Mouse (Mus musculus): ENCODE measurements around the gene Krt86.
A peak's percentile ranks its signal among the peaks of the same experiment; 100 is the strongest.

Krt86 gene

GRCm38 (mm10) chr15:101472952-101473528, at the start of gene Krt86:
Gene Krt86, plus strand, starts transcription at chr15:101473478.
- no peak for DNase-seq (ENCODE audit: low spot score in 2 of 2)

- no peak for DNase-seq (ENCODE audit: low spot score in 2 of 2)
These were observed 48.4 kb upstream of the Krt86 start for GRCm38 (mm10) chr15:101424914-101425313.

DNA sequence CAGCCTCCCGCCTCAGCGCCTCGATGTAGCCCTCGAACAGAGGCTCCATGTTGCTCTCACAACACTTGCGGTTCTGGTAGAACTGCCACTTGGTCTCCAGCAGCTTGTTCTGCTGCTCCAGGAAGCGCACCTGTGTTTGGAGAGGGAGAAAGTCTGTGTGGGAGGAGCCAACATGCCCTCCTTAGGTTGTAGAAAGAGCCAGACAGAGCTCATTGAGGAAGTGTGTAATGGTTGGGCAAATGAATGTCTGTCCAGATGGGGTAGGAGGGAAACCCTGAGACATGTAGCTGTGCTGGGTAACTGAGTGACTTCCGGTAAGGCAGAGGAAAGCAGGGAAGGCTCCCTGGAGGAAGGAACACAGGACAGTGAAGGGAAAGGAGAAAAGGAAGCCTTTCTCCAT, 36.7 kb upstream of the Krt86 start:
- DNase-seq (ENCODE audit: low spot score in 2 of 2): no peak

DNA sequence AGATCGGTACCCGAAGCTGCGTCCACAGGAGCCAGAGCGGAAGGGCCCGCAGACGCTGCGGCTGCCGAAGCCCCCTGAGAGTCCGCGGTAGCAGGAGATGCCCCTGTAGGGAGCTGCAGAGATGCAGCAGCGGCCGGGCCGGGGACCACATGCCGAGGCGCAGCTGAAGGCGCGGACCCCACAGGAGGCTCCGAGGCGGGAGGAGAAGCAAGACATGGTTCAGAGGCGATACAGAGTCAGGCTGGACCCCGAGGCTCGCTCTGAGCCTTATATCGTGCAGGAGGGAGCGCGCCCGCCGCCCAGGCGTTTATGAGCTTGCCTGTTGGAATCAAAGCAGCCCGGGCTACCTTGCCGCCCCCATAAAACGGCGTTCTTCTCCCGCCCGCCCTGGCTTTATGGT, 34.7 kb upstream of the Krt86 start, which contains the start of gene Krt87:
Gene Krt87, minus strand, starts transcription at position 250 of the 400 bp plus-strand sequence.
- no peak for DNase-seq (ENCODE audit: low spot score in 2 of 2)

DNA sequence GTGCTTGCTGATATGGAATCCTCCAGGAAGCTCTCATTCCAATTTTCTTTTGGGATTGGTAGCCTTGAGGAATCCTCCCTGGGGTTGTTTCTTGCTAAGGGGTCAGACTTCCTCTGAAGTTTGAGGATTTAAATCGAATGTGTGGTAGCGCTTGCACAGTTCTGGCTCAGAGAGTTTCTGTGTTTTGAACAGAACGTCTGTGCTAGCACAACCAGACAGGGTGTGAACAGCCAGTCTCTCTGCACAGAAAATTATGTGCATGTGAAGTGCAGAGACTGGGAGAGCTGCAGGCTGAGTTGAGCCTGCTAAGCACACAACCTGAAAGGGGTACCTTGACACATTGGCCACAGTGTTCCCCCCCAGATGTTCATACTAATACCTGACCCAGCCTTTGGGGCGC, 32.4 kb upstream of the Krt86 start:
- no peak for DNase-seq (ENCODE audit: low spot score in 2 of 2)

- DNase-seq (ENCODE audit: low spot score in 2 of 2): no peak
These were observed 26.7 kb upstream of the Krt86 start for GRCm38 (mm10) chr15:101446572-101446971.

GRCm38 (mm10) chr15:101447444-101447843, 25.8 kb upstream of the Krt86 start, which contains the start of gene Krt88:
Gene Krt88, plus strand, starts transcription at chr15:101447744.
- no peak for DNase-seq (ENCODE audit: low spot score in 2 of 2)

DNA sequence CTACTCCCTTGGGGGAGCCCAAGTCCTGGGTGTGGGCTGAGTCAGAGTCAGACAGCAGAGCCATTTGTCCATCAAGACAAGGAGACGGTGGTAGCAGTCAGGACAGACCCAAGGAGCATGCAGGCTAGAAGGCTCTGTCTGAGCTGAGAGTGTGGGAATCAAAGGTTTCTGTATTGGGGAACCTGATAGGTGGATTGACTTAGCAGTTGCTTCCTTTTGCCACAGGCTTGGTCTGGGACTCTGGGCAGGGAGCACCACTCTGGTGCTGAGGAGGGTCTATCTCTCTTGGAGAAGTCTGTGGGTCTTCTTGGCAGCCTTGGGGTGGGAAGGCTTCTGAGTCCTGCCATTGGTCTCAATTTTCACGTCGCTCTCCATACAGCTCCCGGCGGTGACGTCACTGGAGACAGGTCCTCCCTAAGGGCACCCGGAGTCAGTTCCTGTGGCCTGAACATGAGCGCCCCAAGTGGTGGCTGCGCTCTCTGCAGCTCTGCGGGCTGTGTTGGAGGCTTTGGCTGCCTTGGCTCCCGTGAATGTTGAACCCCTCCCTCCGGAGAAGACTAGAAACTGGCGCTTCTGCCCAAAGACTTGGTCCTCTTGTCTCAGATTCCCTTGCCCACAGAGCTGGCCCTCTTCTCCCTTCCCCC, 20.1 kb upstream of the Krt86 start:
- DNase-seq (ENCODE audit: low spot score in 2 of 2): peak; percentile 54 to 59

DNA sequence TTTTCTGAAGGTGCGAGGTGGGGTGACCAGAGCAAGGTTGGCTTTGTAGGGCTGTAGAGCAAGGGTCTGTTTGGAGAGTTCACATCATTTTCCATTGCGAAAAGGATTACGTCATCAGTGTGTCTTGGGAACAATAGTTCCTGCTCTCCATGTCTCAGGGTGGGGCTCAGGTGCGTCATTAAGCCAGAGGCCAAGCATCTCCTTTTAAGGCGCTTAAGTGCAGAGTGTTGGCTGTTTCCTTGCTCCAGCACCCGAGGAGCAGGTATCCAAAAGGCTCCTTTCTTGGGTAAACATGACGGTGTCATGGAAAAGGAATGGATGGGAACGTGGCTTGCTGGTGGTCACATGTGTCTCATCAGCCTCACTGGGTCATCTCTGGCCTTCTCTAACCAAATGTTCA, 18.5 kb upstream of the Krt86 start:
- DNase-seq (ENCODE audit: low spot score in 2 of 2): no peak

GRCm38 (mm10) chr15:101455292-101455691, 18.0 kb upstream of the Krt86 start:
- DNase-seq (ENCODE audit: low spot score in 2 of 2): no peak

DNA sequence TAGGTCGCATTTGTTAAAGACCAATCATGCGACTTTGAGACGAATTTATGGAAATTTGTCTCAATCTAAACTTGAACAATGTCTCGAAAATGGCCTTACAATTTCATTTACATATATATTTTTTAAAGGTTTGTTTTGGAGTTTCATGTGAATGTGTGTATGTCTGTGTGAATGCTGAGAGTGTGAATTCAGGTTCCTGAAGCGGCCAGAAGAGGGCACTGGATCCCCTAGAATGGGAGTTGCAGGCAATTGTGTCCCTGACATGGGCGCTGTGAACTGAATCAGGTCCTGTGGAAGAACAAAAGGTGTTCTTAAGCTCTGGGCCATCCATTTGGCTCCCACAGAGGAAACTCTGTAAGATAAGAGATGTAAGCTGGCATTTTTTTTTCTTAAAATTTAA, 17.4 kb upstream of the Krt86 start:
- no peak for DNase-seq (ENCODE audit: low spot score in 2 of 2)

- no peak for DNase-seq (ENCODE audit: low spot score in 2 of 2)
These were observed 14.8 kb upstream of the Krt86 start for GRCm38 (mm10) chr15:101458361-101458930.

GRCm38 (mm10) chr15:101459283-101459682, 14.0 kb upstream of the Krt86 start:
- no peak for DNase-seq (ENCODE audit: low spot score in 2 of 2)

DNA sequence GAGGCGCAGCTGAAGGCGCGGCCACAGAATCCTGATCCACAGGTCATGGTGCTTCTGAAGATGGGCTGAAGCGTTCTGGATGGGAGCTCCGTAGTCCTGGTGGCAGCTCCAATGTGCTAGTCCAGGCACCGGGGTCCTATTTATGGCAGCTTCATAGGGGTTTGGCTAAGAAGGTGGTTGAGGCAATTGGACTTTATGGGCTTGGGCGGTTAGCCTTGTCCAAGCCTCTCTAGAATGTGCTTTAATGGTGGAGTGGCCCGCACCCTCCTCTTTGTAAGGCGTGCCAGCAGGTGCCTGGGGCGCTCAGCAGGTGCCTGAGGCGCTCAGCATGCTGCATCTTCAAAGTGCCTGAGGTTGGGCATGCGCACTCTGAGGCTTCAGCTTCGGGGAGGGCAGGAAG, 9.6 kb upstream of the Krt86 start, which contains the start of gene Krt81:
Gene Krt81, minus strand, starts transcription at position 101 of the 400 bp plus-strand sequence.
- DNase-seq (ENCODE audit: low spot score in 2 of 2): no peak

DNA sequence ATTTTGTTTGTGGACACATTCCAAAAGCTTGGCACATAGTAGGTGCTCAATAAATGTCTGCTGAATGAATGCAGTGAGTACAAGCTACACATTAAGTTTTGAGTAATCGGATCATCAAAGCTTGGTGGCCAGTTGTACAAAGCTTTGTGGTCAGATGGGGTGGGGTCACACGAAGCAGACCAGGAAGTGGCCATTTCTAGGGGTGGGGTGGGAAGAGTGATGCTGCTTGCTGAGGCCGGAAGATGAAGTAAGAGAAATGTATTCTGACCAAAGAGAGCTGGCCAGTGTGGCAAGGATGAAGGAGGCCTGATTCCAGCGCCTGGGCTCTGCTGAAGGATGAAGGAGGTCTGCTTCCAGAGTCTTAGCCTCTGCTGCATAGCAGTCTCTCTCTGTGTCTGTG, 4.2 kb upstream of the Krt86 start:
- no peak for DNase-seq (ENCODE audit: low spot score in 2 of 2)

DNA sequence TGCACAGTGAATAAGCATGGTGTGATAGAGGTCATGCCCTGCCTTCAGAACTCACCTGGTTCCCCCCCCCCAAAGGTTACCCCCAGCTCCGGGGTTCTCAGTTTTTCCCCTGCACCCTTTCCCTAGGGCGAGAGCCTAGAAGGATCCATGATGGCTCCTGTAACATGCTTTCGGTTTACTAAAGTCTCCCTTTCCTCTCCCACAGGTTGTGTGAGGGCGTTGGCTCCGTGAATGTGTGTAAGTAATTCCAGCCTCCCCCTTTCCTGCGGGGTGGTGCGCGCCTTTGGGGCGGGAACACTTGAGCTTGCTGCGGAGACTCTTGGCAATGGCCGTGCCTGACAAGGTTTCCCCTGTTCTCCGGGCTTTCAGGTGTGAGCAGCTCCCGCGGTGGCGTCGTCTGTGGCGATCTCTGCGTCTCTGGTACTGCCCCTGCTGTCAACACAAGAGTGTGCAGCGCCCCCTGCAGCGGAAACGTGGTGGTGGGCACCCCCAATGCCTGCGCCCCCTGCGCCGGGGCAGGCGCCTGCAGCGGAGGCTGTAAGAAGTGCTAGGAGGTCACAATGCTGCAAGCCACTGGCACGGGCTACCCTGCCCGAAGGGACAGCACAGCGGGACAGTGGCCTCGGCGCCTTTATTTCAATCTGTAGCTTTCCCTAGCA, 5.9 kb downstream of the Krt86 start:
- DNase-seq (ENCODE audit: low spot score in 2 of 2): peak; percentile 13 to 14

DNA sequence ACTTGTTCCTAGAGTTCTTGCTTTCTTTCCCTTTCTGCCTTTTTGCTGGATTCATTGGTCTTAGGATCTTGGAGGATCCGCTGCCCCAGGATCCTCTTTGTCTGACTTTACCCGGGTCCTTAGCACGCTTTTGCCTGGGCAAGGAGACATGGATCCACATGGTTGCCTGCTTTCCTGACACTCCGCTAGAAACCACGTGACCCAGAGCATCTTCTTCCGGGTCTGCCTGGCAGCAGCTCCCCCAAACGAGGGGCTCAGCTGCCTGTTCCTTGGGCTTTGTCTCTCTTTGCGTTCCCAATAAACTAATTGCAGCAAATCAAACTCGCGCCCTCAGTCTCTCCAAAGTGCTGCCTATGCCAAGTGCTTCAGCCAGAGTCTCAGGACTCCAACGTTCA, 6.4 kb downstream of the Krt86 start:
- DNase-seq (ENCODE audit: low spot score in 2 of 2): no peak

GRCm38 (mm10) chr15:101482056-101482455, 8.8 kb downstream of the Krt86 start:
- no peak for DNase-seq (ENCODE audit: low spot score in 2 of 2)

GRCm38 (mm10) chr15:101483646-101484045, 10.4 kb downstream of the Krt86 start:
- no peak for DNase-seq (ENCODE audit: low spot score in 2 of 2)

GRCm38 (mm10) chr15:101484939-101485338, 11.7 kb downstream of the Krt86 start:
- DNase-seq (ENCODE audit: low spot score in 2 of 2): no peak

DNA sequence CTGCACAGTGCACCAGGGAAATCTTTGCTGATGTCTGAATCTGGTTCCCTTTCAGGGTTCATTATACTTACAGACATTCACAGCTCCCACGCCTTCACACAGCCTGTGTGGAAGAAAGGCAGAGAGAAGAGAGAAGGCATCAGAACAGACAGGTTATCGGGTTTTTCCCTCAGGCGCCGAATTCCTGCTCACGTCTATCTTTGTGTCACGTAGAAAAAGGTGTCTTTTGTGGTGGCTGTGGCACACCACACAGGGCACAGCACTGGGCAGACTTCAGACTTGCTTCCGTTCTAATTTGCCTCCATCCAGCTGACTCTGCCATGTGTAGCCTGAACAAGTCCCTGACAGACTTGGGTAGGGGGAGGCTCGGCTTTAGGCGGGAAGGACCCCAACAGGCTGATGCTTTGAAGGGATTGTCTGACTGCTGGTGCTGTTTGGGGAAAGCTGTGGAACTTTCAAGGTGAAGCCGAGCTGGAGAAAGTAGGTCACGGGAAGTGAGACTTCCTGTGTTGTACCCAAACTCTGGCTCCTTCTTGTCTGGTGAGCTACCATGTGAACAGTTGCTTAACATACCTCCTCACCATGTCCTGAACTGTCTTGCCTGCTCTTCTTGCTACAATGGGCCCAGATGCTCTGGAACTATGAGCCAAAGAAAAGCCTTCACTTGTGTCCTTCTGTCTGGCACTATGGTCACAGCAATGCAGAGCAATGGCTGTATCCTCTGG, 12.8 kb downstream of the Krt86 start:
- peak; percentile 24 to 64 for DNase-seq (ENCODE audit: low spot score in 2 of 2)

GRCm38 (mm10) chr15:101491431-101491830, 18.2 kb downstream of the Krt86 start, which contains the start of gene Krt83:
Gene Krt83, minus strand, starts transcription at chr15:101491512.
- DNase-seq (ENCODE audit: low spot score in 2 of 2): no peak

All from right cerebral cortex, postnatal 36 days (tissue).